Mouse (Mus musculus) liver, embryonic 14.5 days (tissue): ENCODE measurements around the gene Tmem86b.

Experiments
- CTCF ChIP-seq: IDR thresholded peaks from 2 replicates; pipeline ENCODE4 v1.5.1; 2016; ENCODE audit warnings: antibody characterized with exemption, low read depth, control low read depth
- EP300 ChIP-seq: IDR thresholded peaks from 2 replicates; pipeline ENCODE4 v1.6.1; 2016; ENCODE audit warnings: antibody characterized with exemption, low read depth

DNA sequence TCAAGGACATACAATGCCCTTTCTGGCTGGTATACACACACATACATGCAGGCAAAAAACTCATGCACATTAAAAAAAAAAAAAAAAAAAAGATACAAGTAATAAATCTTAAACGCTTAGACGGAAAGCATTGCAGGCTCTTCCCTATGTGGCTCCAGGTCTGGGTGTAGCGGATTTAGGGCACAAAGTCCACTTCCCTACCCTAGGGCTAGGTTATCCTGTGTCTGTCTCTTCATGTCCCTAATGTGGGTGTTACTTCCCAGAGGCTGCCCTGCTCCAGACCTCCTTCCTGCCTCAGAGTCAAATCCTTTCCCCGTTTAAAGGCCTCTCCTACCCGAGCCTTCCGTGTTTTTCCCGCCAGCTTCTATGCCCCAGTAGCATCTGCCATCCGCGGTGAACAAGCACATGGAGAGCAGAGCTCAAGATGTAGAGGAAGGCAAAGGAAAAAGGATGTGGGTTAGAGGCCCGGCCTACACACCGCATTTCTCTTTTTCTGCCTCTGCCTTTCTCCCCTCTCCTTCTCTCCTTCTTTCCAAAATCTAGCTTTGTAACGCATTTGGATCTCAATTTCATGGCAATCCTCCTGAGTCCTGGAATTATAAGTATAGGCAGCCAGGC is 43.0 kb upstream of the Tmem86b start:
- no peak for TF ChIP-seq CTCF
- no peak for TF ChIP-seq EP300
